Mouse (Mus musculus) layer of hippocampus, adult 9-10 months (tissue): ENCODE measurements at regions not wholly inside any gene's neighbourhood (a gene's known extent, or its start where the extent isn't known, plus 50 kb on each side); places are given as distances from the start of the nearest gene placed in this dataset.

Source experiments
- DNase-seq: peaks from one replicate; pipeline ENCODE4 v3.0.0; 2022; ENCODE audit warnings: low spot score

- no peak for DNase-seq
Measured at GRCm38 (mm10) chr12:12562267-12562666, 300.3 kb downstream of the Fam49a start.

GRCm38 (mm10) chr12:12551818-12552217 is 289.9 kb downstream of the Fam49a start:
- DNase-seq = no peak

- DNase-seq = no peak
Measured at GRCm38 (mm10) chr12:12549649-12550048, 287.7 kb downstream of the Fam49a start.

- no peak for DNase-seq
Measured at GRCm38 (mm10) chr12:12548688-12549087, 286.7 kb downstream of the Fam49a start.

GRCm38 (mm10) chr12:12547477-12547876 is 285.5 kb downstream of the Fam49a start:
- no peak for DNase-seq

GRCm38 (mm10) chr12:12546372-12547031 is 284.6 kb downstream of the Fam49a start:
- DNase-seq = no peak

- DNase-seq = no peak
Measured at GRCm38 (mm10) chr12:12541076-12542070, 279.4 kb downstream of the Fam49a start.

- DNase-seq = no peak
Measured at GRCm38 (mm10) chr12:12539291-12539690, 277.4 kb downstream of the Fam49a start.

GRCm38 (mm10) chr12:12534779-12535178 is 272.8 kb downstream of the Fam49a start:
- no peak for DNase-seq

- no peak for DNase-seq
Measured at GRCm38 (mm10) chr12:12530796-12531195, 268.9 kb downstream of the Fam49a start.

GRCm38 (mm10) chr12:12529541-12529940 is 267.6 kb downstream of the Fam49a start:
- DNase-seq = no peak

- no peak for DNase-seq
Measured at GRCm38 (mm10) chr12:12528478-12528981, 266.6 kb downstream of the Fam49a start.

- no peak for DNase-seq
Measured at GRCm38 (mm10) chr12:12527766-12528477, 266.0 kb downstream of the Fam49a start.

GRCm38 (mm10) chr12:12527366-12527765 is 265.4 kb downstream of the Fam49a start:
- no peak for DNase-seq

GRCm38 (mm10) chr12:12520311-12520852 is 258.4 kb downstream of the Fam49a start:
- no peak for DNase-seq

GRCm38 (mm10) chr12:12518490-12519070 is 256.6 kb downstream of the Fam49a start:
- no peak for DNase-seq

- DNase-seq = no peak
Measured at GRCm38 (mm10) chr12:12517020-12517419, 255.1 kb downstream of the Fam49a start.

- no peak for DNase-seq
Measured at GRCm38 (mm10) chr12:12510764-12511163, 248.8 kb downstream of the Fam49a start.

GRCm38 (mm10) chr12:12509164-12509937 is 247.4 kb downstream of the Fam49a start:
- no peak for DNase-seq

GRCm38 (mm10) chr12:12508487-12509125 is 246.7 kb downstream of the Fam49a start:
- DNase-seq = no peak
